Mouse (Mus musculus): ENCODE data around the gene Lag3. TPM values are rescaled to one million over a fixed set of nuclear protein-coding genes. Genes with fewer than 3 reads are reported as not detected.
A peak's percentile ranks its signal among the peaks of the same experiment; 100 is the strongest.

The Lag3 gene
- polyA plus RNA-seq, 1 experiment from 2014 or later: 1.4 TPM

DNA sequence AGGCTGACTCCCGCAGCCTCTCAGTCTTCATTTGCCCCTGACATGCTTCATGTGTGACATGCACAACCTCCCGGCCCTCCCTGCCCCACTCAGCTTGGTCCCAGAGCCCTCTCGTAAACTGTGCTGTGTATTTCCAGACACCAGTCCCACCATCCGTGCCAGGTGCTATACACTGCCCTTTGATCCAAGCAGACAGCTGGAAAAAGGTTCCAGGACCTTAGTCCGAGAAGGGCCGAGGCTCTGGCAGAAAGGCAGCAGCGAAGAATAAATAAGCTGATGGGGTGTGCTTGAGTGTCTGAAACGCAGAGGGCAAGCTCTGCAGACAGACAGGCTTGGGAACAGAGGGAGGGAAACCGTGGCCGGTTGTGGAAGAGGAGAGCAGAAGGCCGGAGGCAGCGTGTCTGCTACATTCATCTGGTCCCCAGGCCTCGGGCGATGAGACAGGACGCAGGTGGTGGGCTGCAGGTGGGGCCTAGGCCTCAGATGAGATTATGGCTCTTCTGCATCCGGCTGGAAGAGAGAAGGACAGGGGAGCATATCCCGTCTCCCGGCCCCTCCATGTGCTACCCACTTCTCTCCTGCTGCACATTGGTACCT lies 45.6 kb downstream of the Lag3 start:
- DNase-seq (no peak), ATAC-seq (ENCODE audit: insufficient read depth) (no peak)
- Histone ChIP-seq H3K4me1 (ENCODE audit: insufficient read depth) (0 out of 2 replicates have a peak, but pooled peaks cover 3% of the 10 kb centered on the region), H3K4me3 (ENCODE audit: low read depth, low read length) (no peak overlapping the region), H3K27ac (ENCODE audit: low read depth) (no peak overlapping the region), H3K4me2 (no peak overlapping the region), H3K9ac (no peak overlapping the region), H3K9me3 (ENCODE audit: low read depth, low read length) (no peaks in the 10 kb centered on the region), H3K27me3 (ENCODE audit: insufficient read depth, low read length) (peaks cover 26% of the 10 kb centered on the region; the same call in 1 of the 2 replicates), H3K36me3 (ENCODE audit: insufficient read depth) (no peaks in the 10 kb centered on the region)
- 35% methylated on average over 18 of the region's 18 CpGs for WGBS
- TF ChIP-seq CTCF (IDR thresholded peaks at IDR 0.05; ENCODE audit: low read depth): no peak

DNA sequence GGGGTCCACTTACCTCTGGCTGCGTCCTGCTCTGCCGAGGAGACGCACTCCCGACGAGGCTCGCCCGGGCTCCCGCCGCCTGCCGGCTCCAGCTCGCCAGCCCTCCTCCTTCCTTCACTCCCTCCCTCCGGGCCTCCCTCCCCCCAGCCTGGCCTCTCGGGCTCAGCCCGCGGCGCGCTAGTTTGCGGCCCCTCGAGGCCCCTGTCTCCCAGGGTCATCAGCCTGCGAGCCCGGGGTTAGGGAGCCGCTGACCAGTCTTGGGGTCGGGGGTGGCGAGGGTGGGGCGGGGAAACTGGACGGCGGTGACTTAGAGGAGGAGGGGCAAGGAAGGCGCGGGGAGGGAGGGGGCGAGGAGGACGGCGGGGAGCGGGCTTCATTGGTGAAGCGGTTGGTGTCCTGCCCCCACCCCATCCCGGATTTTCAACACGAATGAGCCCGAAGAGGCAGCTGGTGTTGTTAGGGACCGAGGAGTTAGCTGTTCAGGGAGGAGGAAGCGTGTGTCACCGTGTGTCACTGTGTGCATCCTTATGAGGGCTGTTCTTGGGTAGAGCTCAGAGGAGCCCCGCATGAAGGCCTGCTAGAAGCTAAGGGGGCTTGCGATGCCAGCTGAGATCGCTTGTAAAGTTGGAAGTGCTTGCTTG lies 47.7 kb downstream of the Lag3 start, which contains the start of gene Gpr162:
Gene Gpr162 (minus strand): TSS at position 326 of the 641 bp plus-strand sequence.
- H3K9me3 ChIP-seq (ENCODE audit: low read depth, low read length): no peaks in the 10 kb centered on the region

DNA sequence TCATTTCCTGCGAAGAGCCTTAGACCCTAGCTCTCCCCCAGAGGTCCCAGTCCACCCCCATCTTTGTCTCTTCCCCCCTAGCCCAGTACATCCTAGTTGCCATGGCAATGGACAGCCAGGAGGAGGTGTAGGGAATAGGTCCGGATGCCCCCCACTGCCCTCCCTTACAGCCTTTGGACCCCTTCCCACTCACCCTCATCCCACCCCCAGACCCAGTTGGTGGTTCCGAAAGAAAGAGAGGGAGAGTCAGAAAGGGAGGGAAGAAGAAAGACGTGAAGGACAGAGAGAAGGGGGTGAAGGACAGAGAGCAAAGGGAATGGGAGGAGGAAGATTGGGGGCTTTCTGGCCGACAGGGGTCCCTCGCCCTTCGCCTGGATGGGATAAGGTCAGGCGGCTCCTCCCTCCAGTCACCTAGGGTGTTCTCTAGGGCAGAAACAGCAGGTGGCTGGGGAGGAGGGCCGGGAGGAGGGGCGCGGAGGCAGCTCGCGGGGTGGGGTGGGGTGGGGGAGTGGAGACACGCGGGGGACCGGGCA lies 48.3 kb downstream of the Lag3 start:
- Histone ChIP-seq H3K9ac (peak overlapping the region; percentile 46), H3K4me1 (ENCODE audit: insufficient read depth) (0 out of 2 replicates have a peak, but pooled peaks cover 6% of the 10 kb centered on the region), H3K4me2 (peak overlapping the region; percentile 93), H3K36me3 (ENCODE audit: insufficient read depth) (no peaks in the 10 kb centered on the region), H3K9me3 (ENCODE audit: low read depth, low read length) (no peaks in the 10 kb centered on the region), H3K27ac (ENCODE audit: low read depth) (no peak overlapping the region), H3K4me3 (ENCODE audit: low read depth, low read length) (peak overlapping the region; percentile 45), H3K27me3 (ENCODE audit: insufficient read depth, low read length) (peaks cover 38% of the 10 kb centered on the region; the same call in 1 of the 2 replicates)
- TF ChIP-seq CTCF (IDR thresholded peaks at IDR 0.05; ENCODE audit: low read depth): no peak
- no peak for DNase-seq
- 1% methylated on average over 11 of the region's 16 CpGs for WGBS
- peak; percentile 15 for ATAC-seq (ENCODE audit: insufficient read depth)

More for the DNA sequence above, 47.7 kb downstream of the Lag3 start, which contains the start of gene Gpr162:
- WGBS: 2% methylated on average over 37 of the region's 43 CpGs
- H3K4me1 ChIP-seq (ENCODE audit: insufficient read depth): 0 out of 2 replicates have a peak, but pooled peaks cover 6% of the 10 kb centered on the region
- H3K4me2 ChIP-seq: peak within 1 kb of the TSS; percentile 93
- peak within 1 kb of the TSS; percentile 45 for H3K4me3 ChIP-seq (ENCODE audit: low read depth, low read length)
- ATAC-seq (ENCODE audit: insufficient read depth) (peak; percentile 65), DNase-seq (peak; percentile 80)
- H3K27ac ChIP-seq (ENCODE audit: low read depth): no peak within 1 kb of the TSS
- H3K27me3 ChIP-seq (ENCODE audit: insufficient read depth, low read length): peaks cover 32% of the 10 kb centered on the region; the same call in 1 of the 2 replicates
- TF ChIP-seq CTCF (IDR thresholded peaks at IDR 0.05; ENCODE audit: low read depth): no peak
- H3K36me3 ChIP-seq (ENCODE audit: insufficient read depth): no peaks in the 10 kb centered on the region
- H3K9ac ChIP-seq: peak within 1 kb of the TSS; percentile 46

DNA sequence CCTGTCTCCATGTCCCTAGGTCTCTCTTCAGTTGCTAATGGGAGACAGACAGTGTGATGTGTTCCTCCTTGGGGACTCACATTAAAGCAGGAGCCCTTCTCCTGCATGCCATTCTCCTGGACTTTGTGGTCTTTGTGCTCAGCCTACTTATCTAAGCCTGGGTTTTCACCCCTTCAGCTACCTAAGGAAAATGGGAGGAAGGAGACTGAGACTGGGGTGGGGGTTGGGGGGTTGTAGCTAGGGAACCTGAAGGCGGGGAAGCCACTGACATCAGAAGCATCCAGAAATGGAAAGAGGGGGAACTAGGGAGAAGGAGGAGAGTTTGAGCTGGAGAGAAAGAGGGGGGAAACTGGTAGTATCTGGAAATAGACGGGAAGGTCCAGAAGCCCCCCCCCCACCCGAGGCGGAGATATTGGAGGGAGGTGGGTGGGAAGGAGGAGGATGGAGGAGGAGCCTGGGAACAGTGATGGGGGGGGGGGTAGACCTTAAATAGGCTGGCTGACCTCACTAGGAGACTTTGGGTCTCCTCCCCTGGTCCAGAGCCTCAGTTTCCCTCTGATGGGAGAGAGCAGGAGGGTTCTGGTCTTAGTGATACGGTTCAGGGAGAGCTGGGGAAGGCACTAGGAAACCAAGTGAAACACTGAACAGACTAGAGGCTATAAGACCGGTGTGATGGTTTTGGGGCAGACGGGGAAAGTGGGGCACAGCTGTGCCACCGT lies 48.9 kb downstream of the Lag3 start:
- WGBS: 11% methylated on average over 8 of the region's 8 CpGs
- H3K36me3 ChIP-seq (ENCODE audit: insufficient read depth): no peaks in the 10 kb centered on the region
- H3K9ac ChIP-seq: no peak overlapping the region
- no peak overlapping the region for H3K4me3 ChIP-seq (ENCODE audit: low read depth, low read length)
- DNase-seq: no peak
- H3K4me1 ChIP-seq (ENCODE audit: insufficient read depth): 0 out of 2 replicates have a peak, but pooled peaks cover 6% of the 10 kb centered on the region
- no peak for ATAC-seq (ENCODE audit: insufficient read depth)
- no peak overlapping the region for H3K27ac ChIP-seq (ENCODE audit: low read depth)
- H3K4me2 ChIP-seq: peak overlapping the region; percentile 93
- H3K27me3 ChIP-seq (ENCODE audit: insufficient read depth, low read length): peaks cover 39% of the 10 kb centered on the region; the same call in 1 of the 2 replicates
- H3K9me3 ChIP-seq (ENCODE audit: low read depth, low read length): no peaks in the 10 kb centered on the region
- no peak for TF ChIP-seq CTCF (IDR thresholded peaks at IDR 0.05; ENCODE audit: low read depth)

DNA sequence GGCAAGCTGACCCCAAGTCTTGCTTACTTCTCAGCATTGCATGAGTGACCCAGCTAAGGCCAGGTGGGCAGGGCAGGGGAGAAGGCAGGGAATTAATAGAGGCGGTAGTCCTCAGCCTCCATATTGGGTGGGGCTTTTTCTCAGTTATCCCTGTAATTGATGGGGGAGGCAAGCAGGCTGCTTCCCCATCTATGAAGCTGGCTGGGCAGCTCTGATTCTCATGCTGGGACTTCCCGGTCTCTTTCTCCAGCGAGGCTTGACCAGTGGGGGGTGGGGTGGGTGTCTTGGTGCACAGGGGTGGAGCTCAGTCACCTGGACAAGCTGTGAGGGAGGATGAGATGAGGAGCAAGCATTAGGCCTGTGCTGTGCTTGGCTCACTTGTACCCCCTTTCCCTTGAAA lies 49.7 kb downstream of the Lag3 start:
- Histone ChIP-seq H3K27ac (ENCODE audit: low read depth) (no peak overlapping the region), H3K27me3 (ENCODE audit: insufficient read depth, low read length) (peaks cover 36% of the 10 kb centered on the region; the same call in 1 of the 2 replicates), H3K9me3 (ENCODE audit: low read depth, low read length) (no peaks in the 10 kb centered on the region), H3K9ac (no peak overlapping the region), H3K4me2 (no peak overlapping the region), H3K36me3 (ENCODE audit: insufficient read depth) (no peaks in the 10 kb centered on the region), H3K4me1 (ENCODE audit: insufficient read depth) (0 out of 2 replicates have a peak, but pooled peaks cover 6% of the 10 kb centered on the region), H3K4me3 (ENCODE audit: low read depth, low read length) (no peak overlapping the region)
- 46% methylated on average over 3 of the region's 3 CpGs for WGBS
- ATAC-seq (ENCODE audit: insufficient read depth) (no peak), DNase-seq (no peak)
- TF ChIP-seq CTCF (IDR thresholded peaks at IDR 0.05; ENCODE audit: low read depth): no peak

DNA sequence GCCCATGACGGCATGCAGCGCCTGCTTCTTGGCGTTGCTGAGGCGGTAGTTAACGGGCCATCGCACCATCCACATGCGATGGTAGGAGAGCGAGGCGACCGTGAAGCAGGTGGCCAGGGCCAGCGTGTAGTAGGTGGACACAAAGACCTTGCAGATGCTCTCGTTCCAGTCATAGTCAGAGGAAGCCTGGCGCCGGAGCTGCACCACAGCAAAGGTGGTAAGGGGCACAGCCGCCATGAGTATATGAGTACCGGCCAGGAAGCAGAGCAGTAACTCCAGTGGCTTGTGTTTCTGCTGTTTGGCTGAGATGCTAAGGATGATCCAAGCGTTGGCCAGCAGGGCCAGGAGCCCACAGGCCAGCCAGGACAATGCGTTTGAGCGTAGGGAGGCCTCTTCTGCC lies 50.2 kb downstream of the Lag3 start:
- H3K9ac ChIP-seq: no peak overlapping the region
- TF ChIP-seq CTCF (IDR thresholded peaks at IDR 0.05; ENCODE audit: low read depth): no peak
- WGBS: 78% methylated on average over 19 of the region's 19 CpGs
- H3K27ac ChIP-seq (ENCODE audit: low read depth): no peak overlapping the region
- no peak overlapping the region for H3K4me2 ChIP-seq
- H3K27me3 ChIP-seq (ENCODE audit: insufficient read depth, low read length): peaks cover 33% of the 10 kb centered on the region; the same call in 1 of the 2 replicates
- H3K36me3 ChIP-seq (ENCODE audit: insufficient read depth): no peaks in the 10 kb centered on the region
- no peaks in the 10 kb centered on the region for H3K9me3 ChIP-seq (ENCODE audit: low read depth, low read length)
- no peak overlapping the region for H3K4me3 ChIP-seq (ENCODE audit: low read depth, low read length)
- H3K4me1 ChIP-seq (ENCODE audit: insufficient read depth): 0 out of 2 replicates have a peak, but pooled peaks cover 10% of the 10 kb centered on the region
- ATAC-seq (ENCODE audit: insufficient read depth) (no peak), DNase-seq (no peak)
